11 mouse cellular contexts compared by ENCODE assay signal in genomic region chr11:69463996-69464395, GRCm38 (mm10).
"Had no signal": no experiment of that assay in that cellular context is flagged by ENCODE, and none has a peak within 500 bp of the region (broad histone marks: within the 10 kb centered on the region; RNA-seq: fewer than 3 reads in every experiment).

No protein-coding gene starts in this region.

- H3K27ac ChIP-seq: layer of hippocampus, adult 2 months; limb, embryonic 13.5 days; liver, embryonic 14.5 days; midbrain, embryonic 12.5 days; neural tube, embryonic 13.5 days; stomach, embryonic 15.5 days had no signal

- DNase-seq: kidney, adult 11 months; kidney, postnatal 10 days; kidney, postnatal 4 days; lung, adult 18-20 months; thymus, postnatal 36 days had no signal

- H3K4me3 ChIP-seq: layer of hippocampus, adult 2 months; limb, embryonic 13.5 days; midbrain, embryonic 12.5 days; neural tube, embryonic 13.5 days; stomach, embryonic 15.5 days had no signal
